Mouse (Mus musculus): Measurements from ENCODE around the gene Pcnx2. TPM values are rescaled to one million over a fixed set of nuclear protein-coding genes. Genes with fewer than 3 reads are reported as not detected.

The Pcnx2 gene
- total and polyA plus RNA-seq, 3 experiments: 0.34 to 0.86 (median 0.36) TPM

GRCm38 (mm10) chr8:125816742-125817141, 81.4 kb downstream of the Pcnx2 start:
- H3K79me2 ChIP-seq (replicated peaks; ENCODE audit: control insufficient read depth, insufficient read depth, low read length): no peaks in the 10 kb centered on the region
- no peak overlapping the region for H3K9ac ChIP-seq (ENCODE audit: low read depth, low read length)
- WGBS: 76% methylated on average over 5 of the region's 5 CpGs
- TF ChIP-seq POLR2A (IDR thresholded peaks at IDR 0.05; ENCODE audit: insufficient read depth, low read depth, low read length) (no peak), EP300 (IDR thresholded peaks at IDR 0.05; ENCODE audit: insufficient read depth, low read depth, low read length) (no peak), CTCF (IDR thresholded peaks at IDR 0.05) (no peak)
- no peaks in the 10 kb centered on the region for H3K27me3 ChIP-seq (ENCODE audit: control insufficient read depth, insufficient read depth, low read length)
- H3K4me1 ChIP-seq (ENCODE audit: control insufficient read depth, insufficient read depth, low read length): no peaks in the 10 kb centered on the region
- H3K4me3 ChIP-seq: no peak overlapping the region
- intact Hi-C loops (cut with DNase I): no loop called here
- H3K36me3 ChIP-seq (ENCODE audit: control insufficient read depth, insufficient read depth, low read length): no peaks in the 10 kb centered on the region
- DNase-seq: no peak
- H3K27ac ChIP-seq: no peak overlapping the region

- DNase-seq: no peak
- Histone ChIP-seq H3K79me2 (replicated peaks; ENCODE audit: control insufficient read depth, insufficient read depth, low read length) (no peaks in the 10 kb centered on the region), H3K9ac (ENCODE audit: low read depth, low read length) (no peak overlapping the region), H3K4me1 (ENCODE audit: control insufficient read depth, insufficient read depth, low read length) (no peaks in the 10 kb centered on the region), H3K27me3 (ENCODE audit: control insufficient read depth, insufficient read depth, low read length) (no peaks in the 10 kb centered on the region), H3K36me3 (ENCODE audit: control insufficient read depth, insufficient read depth, low read length) (no peaks in the 10 kb centered on the region), H3K4me3 (no peak overlapping the region), H3K27ac (no peak overlapping the region)
- WGBS: 70% methylated on average over 6 of the region's 6 CpGs
- intact Hi-C loops (cut with DNase I): no loop called here
- TF ChIP-seq CTCF (IDR thresholded peaks at IDR 0.05) (no peak), POLR2A (IDR thresholded peaks at IDR 0.05; ENCODE audit: insufficient read depth, low read depth, low read length) (no peak), EP300 (IDR thresholded peaks at IDR 0.05; ENCODE audit: insufficient read depth, low read depth, low read length) (no peak)
Observed at GRCm38 (mm10) chr8:125808826-125809225, 89.3 kb downstream of the Pcnx2 start.

GRCm38 (mm10) chr8:125807905-125808310, 90.2 kb downstream of the Pcnx2 start:
- H3K79me2 ChIP-seq (replicated peaks; ENCODE audit: control insufficient read depth, insufficient read depth, low read length): no peaks in the 10 kb centered on the region
- WGBS: 69% methylated on average over 12 of the region's 12 CpGs
- no peaks in the 10 kb centered on the region for H3K36me3 ChIP-seq (ENCODE audit: control insufficient read depth, insufficient read depth, low read length)
- H3K27me3 ChIP-seq (ENCODE audit: control insufficient read depth, insufficient read depth, low read length): no peaks in the 10 kb centered on the region
- intact Hi-C loops (cut with DNase I): no loop called here
- TF ChIP-seq CTCF (IDR thresholded peaks at IDR 0.05): no peak
- TF ChIP-seq EP300 (IDR thresholded peaks at IDR 0.05; ENCODE audit: insufficient read depth, low read depth, low read length): no peak
- TF ChIP-seq POLR2A (IDR thresholded peaks at IDR 0.05; ENCODE audit: insufficient read depth, low read depth, low read length): no peak
- no peak overlapping the region for H3K9ac ChIP-seq (ENCODE audit: low read depth, low read length)
- no peaks in the 10 kb centered on the region for H3K4me1 ChIP-seq (ENCODE audit: control insufficient read depth, insufficient read depth, low read length)
- H3K27ac ChIP-seq: no peak overlapping the region
- H3K4me3 ChIP-seq: no peak overlapping the region
- no peak for DNase-seq

GRCm38 (mm10) chr8:125806459-125806858, 91.7 kb downstream of the Pcnx2 start:
- Histone ChIP-seq H3K27me3 (ENCODE audit: control insufficient read depth, insufficient read depth, low read length) (no peaks in the 10 kb centered on the region), H3K4me3 (no peak overlapping the region), H3K36me3 (ENCODE audit: control insufficient read depth, insufficient read depth, low read length) (no peaks in the 10 kb centered on the region), H3K4me1 (ENCODE audit: control insufficient read depth, insufficient read depth, low read length) (no peaks in the 10 kb centered on the region), H3K79me2 (replicated peaks; ENCODE audit: control insufficient read depth, insufficient read depth, low read length) (no peaks in the 10 kb centered on the region), H3K27ac (no peak overlapping the region), H3K9ac (ENCODE audit: low read depth, low read length) (no peak overlapping the region)
- no peak for DNase-seq
- intact Hi-C loops (cut with DNase I): no loop called here
- WGBS: 72% methylated on average over 12 of the region's 12 CpGs
- TF ChIP-seq EP300 (IDR thresholded peaks at IDR 0.05; ENCODE audit: insufficient read depth, low read depth, low read length) (no peak), CTCF (IDR thresholded peaks at IDR 0.05) (no peak), POLR2A (IDR thresholded peaks at IDR 0.05; ENCODE audit: insufficient read depth, low read depth, low read length) (no peak)

- intact Hi-C loops (cut with DNase I): no loop called here
- no peak overlapping the region for H3K27ac ChIP-seq
- H3K4me3 ChIP-seq: no peak overlapping the region
- no peaks in the 10 kb centered on the region for H3K27me3 ChIP-seq (ENCODE audit: control insufficient read depth, insufficient read depth, low read length)
- no peaks in the 10 kb centered on the region for H3K36me3 ChIP-seq (ENCODE audit: control insufficient read depth, insufficient read depth, low read length)
- no peaks in the 10 kb centered on the region for H3K4me1 ChIP-seq (ENCODE audit: control insufficient read depth, insufficient read depth, low read length)
- no peak overlapping the region for H3K9ac ChIP-seq (ENCODE audit: low read depth, low read length)
- H3K79me2 ChIP-seq (replicated peaks; ENCODE audit: control insufficient read depth, insufficient read depth, low read length): no peaks in the 10 kb centered on the region
- 86% methylated on average over 2 of the region's 2 CpGs for WGBS
- DNase-seq: no peak
- TF ChIP-seq CTCF (IDR thresholded peaks at IDR 0.05) (no peak), POLR2A (IDR thresholded peaks at IDR 0.05; ENCODE audit: insufficient read depth, low read depth, low read length) (no peak), EP300 (IDR thresholded peaks at IDR 0.05; ENCODE audit: insufficient read depth, low read depth, low read length) (no peak)
Observed at GRCm38 (mm10) chr8:125796970-125797369, 101.1 kb downstream of the Pcnx2 start.

- H3K27me3 ChIP-seq (ENCODE audit: control insufficient read depth, insufficient read depth, low read length): no peaks in the 10 kb centered on the region
- DNase-seq: no peak
Observed at GRCm38 (mm10) chr8:125795341-125795740, 102.8 kb downstream of the Pcnx2 start.

More at GRCm38 (mm10) chr8:125795341-125795740, 102.8 kb downstream of the Pcnx2 start:
- H3K4me3 ChIP-seq: no peak overlapping the region
- no peak overlapping the region for H3K9ac ChIP-seq (ENCODE audit: low read depth, low read length)
- H3K4me1 ChIP-seq (ENCODE audit: control insufficient read depth, insufficient read depth, low read length): no peaks in the 10 kb centered on the region
- WGBS: 73% methylated on average over 2 of the region's 2 CpGs
- H3K79me2 ChIP-seq (replicated peaks; ENCODE audit: control insufficient read depth, insufficient read depth, low read length): no peaks in the 10 kb centered on the region
- H3K27ac ChIP-seq: no peak overlapping the region
- H3K36me3 ChIP-seq (ENCODE audit: control insufficient read depth, insufficient read depth, low read length): no peaks in the 10 kb centered on the region
- intact Hi-C loops (cut with DNase I): no loop called here
- TF ChIP-seq EP300 (IDR thresholded peaks at IDR 0.05; ENCODE audit: insufficient read depth, low read depth, low read length): no peak
- TF ChIP-seq CTCF (IDR thresholded peaks at IDR 0.05): no peak
- TF ChIP-seq POLR2A (IDR thresholded peaks at IDR 0.05; ENCODE audit: insufficient read depth, low read depth, low read length): no peak

All from heart, adult 2 months (tissue).